Mouse (Mus musculus) bone marrow macrophage, adult 2 months (primary cell): ENCODE results near the gene Nob1.

Experiments used
- CTCF ChIP-seq: IDR thresholded peaks from 2 replicates; pipeline ENCODE4 v1.5.1; 2012; ENCODE audit warnings: low read depth, mild to moderate bottlenecking, low read length, moderate library complexity
- POLR2A ChIP-seq: IDR thresholded peaks from 2 replicates; pipeline ENCODE4 v1.6.1; 2012; ENCODE audit warnings: mild to moderate bottlenecking, low read depth, low read length, borderline replicate concordance

- TF ChIP-seq POLR2A (no peak), CTCF (no peak)
These were observed 47.5 kb downstream of the Nob1 start for GRCm38 (mm10) chr8:107377346-107377745.
